Mouse (Mus musculus): ENCODE results near the gene 4933402J07Rik.

Gene 4933402J07Rik

DNA sequence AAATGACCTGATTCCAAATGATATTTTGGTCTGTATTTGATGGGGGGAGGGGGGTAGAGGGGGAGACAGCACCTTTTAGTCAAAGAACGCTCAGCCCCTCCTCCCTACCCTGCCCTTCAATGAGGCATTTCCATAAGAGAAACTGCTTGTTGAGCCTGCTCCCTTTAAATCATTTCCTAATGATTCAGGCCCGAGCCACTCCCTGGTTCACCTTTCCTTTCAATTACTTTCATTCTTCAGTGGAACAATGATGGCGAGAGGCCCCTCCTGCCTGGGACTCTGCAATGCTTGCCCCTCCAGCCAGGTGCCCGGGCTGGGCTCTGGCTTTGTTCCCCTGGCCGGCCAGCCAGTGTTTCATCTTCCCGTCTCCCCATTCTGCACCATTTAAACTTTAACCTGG, 66.0 kb downstream of the 4933402J07Rik start:
- DNase-seq = no peak

DNA sequence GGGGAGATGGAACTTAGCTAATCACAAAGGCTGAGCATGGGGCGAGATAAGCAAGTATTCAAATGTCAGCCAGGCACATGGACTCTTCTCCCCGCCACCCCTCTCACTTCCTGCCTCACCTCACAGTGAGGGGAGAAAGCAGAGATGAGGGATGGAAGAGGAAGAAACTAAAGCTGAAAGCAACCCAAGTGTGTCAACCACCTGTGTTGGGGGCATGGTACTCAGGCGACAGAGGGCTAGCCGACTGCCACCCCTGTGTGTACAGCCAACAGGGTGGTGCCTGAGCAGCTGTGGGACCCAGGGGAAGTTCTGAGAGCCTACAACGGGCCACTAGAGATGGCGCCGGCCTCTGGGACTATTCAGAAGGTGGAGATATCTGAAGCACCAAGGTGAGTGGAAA, 68.1 kb downstream of the 4933402J07Rik start:
- DNase-seq = no peak

DNA sequence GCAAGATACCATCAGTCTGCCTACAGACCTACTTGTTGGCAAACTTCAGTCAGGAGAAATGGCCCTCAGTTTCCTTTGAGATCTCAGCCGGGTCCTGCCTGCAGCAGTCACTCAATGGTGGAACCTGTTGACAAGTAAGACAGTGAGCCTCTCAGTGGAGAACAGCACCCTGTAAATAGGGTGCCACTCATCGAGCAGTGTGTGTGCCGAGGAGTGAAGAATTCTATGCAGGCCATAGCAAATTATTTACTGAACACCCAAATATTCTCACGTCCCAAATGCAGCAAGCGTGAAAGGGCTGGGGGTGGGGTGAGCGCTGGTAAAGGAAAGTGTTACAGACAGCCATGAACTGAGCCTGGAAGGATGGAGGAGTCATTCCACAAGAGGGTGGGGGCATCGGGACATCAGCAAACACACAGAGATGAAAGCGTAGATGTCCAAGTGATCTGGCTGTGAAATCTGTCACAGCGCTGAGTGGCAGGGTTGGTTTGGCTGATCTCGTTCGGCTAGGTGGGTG, 72.6 kb downstream of the 4933402J07Rik start:
- no peak for DNase-seq
